Mouse (Mus musculus) induced T-regulatory cell, adult 2 months (primary cell): ENCODE data around the gene Mepce.

Experiments used
- DNase-seq: peaks from one replicate; pipeline ENCODE4 v3.0.0-alpha.2; 2012; ENCODE audit warnings: low read depth

The Mepce gene

GRCm38 (mm10) chr5:137788171-137788570 is 716 bp upstream of the Mepce start:
- DNase-seq = no peak

GRCm38 (mm10) chr5:137786109-137786942 is 1.1 kb downstream of the Mepce start:
- DNase-seq = peak; percentile 100

- DNase-seq = no peak
These were observed 2.1 kb downstream of the Mepce start for GRCm38 (mm10) chr5:137785164-137786031.

- DNase-seq = no peak
These were observed 2.9 kb downstream of the Mepce start for GRCm38 (mm10) chr5:137784546-137784945.

GRCm38 (mm10) chr5:137783901-137784540 is 3.4 kb downstream of the Mepce start:
- DNase-seq = peak; percentile 16

GRCm38 (mm10) chr5:137782776-137783522 is 4.5 kb downstream of the Mepce start:
- DNase-seq = peak; percentile 16

GRCm38 (mm10) chr5:137781661-137782060 is 5.8 kb downstream of the Mepce start:
- DNase-seq = peak; percentile 11

GRCm38 (mm10) chr5:137779053-137779933 is 8.2 kb downstream of the Mepce start:
- peak; percentile 75 for DNase-seq

- peak; percentile 98 for DNase-seq
These were observed 8.8 kb downstream of the Mepce start, which contains the start of gene Ppp1r35 for GRCm38 (mm10) chr5:137778635-137779034. Gene Ppp1r35, plus strand, starts transcription at chr5:137778849.

GRCm38 (mm10) chr5:137777267-137777845 is 10.1 kb downstream of the Mepce start:
- DNase-seq = peak; percentile 18

GRCm38 (mm10) chr5:137776408-137776918 is 11.0 kb downstream of the Mepce start:
- peak; percentile 50 for DNase-seq

- DNase-seq = no peak
These were observed 11.7 kb downstream of the Mepce start for GRCm38 (mm10) chr5:137775587-137776290.

- DNase-seq = no peak
These were observed 14.7 kb downstream of the Mepce start for GRCm38 (mm10) chr5:137772755-137773154.

- DNase-seq = peak; percentile 89
These were observed 16.7 kb downstream of the Mepce start for GRCm38 (mm10) chr5:137770709-137771108.

- no peak for DNase-seq
These were observed 19.0 kb downstream of the Mepce start for GRCm38 (mm10) chr5:137768475-137768874.

- DNase-seq = peak; percentile 83
These were observed 21.2 kb downstream of the Mepce start for GRCm38 (mm10) chr5:137766270-137766669.

GRCm38 (mm10) chr5:137764609-137765340 is 22.7 kb downstream of the Mepce start:
- no peak for DNase-seq

- peak; percentile 91 for DNase-seq
These were observed 27.5 kb downstream of the Mepce start for GRCm38 (mm10) chr5:137759971-137760412.
